Mouse (Mus musculus) MEL (cell line): Measurements from ENCODE around the gene Olfr654.

Source experiments
- CHD2 ChIP-seq: IDR thresholded peaks from 2 replicates; pipeline ENCODE4 v1.6.1; 2011; ENCODE audit warnings: low read length, improper control_type of control experiment
- CTCF ChIP-seq, 3 experiments: IDR thresholded peaks in 2 of 3; conservative IDR thresholded peaks in 1 of 3; 2 replicates each; pipeline ENCODE4 v1.5.1; 2011 to 2012; ENCODE audit warnings: low read length in 3 of 3, low read depth in 2 of 3, mild to moderate bottlenecking in 2 of 3, improper control_type of control experiment in 1 of 3, inconsistent platforms in 1 of 3, mixed read lengths in 1 of 3, moderate library complexity in 1 of 3; ENCODE audit not compliant: control insufficient read depth in 1 of 3, insufficient read depth in 1 of 3, poor library complexity in 1 of 3, severe bottlenecking in 1 of 3
- EP300 ChIP-seq, 2 experiments: IDR thresholded peaks; 2 replicates each; pipeline ENCODE4 v1.6.1; 2011; ENCODE audit warnings: improper control_type of control experiment in 2 of 2, low read length in 2 of 2, low read depth in 1 of 2, mild to moderate bottlenecking in 1 of 2
- ETS1 ChIP-seq: IDR thresholded peaks from 2 replicates; pipeline ENCODE4 v1.6.1; 2012; ENCODE audit warnings: low read depth, mild to moderate bottlenecking, inconsistent platforms, low read length, improper control_type of control experiment, moderate library complexity
- GATA1 ChIP-seq: IDR thresholded peaks from 2 replicates; pipeline ENCODE4 v1.6.1; 2011; ENCODE audit warnings: low read depth, low read length, improper control_type of control experiment
- HCFC1 ChIP-seq: IDR thresholded peaks from 2 replicates; pipeline ENCODE4 v1.6.1; 2012; ENCODE audit warnings: low read depth, mild to moderate bottlenecking, inconsistent platforms, low read length, improper control_type of control experiment, moderate library complexity
- MAFK ChIP-seq: IDR thresholded peaks from 2 replicates; pipeline ENCODE4 v1.6.1; 2011; ENCODE audit warnings: low read depth, mild to moderate bottlenecking, low read length, improper control_type of control experiment, borderline replicate concordance
- MEF2A ChIP-seq: IDR thresholded peaks from 2 replicates; pipeline ENCODE4 v1.6.1; 2014; ENCODE audit warnings: low read depth, mild to moderate bottlenecking, inconsistent platforms, low read length, improper control_type of control experiment; ENCODE audit not compliant: poor library complexity, insufficient replicate concordance, severe bottlenecking; ENCODE audit errors: extremely low read depth
- NRF1 ChIP-seq: IDR thresholded peaks from 2 replicates; pipeline ENCODE4 v1.6.1; 2014; ENCODE audit warnings: low read depth, mild to moderate bottlenecking, inconsistent platforms, low read length, improper control_type of control experiment, moderate library complexity; ENCODE audit not compliant: poor library complexity, insufficient read depth, severe bottlenecking
- POLR2A ChIP-seq, 2 experiments: IDR thresholded peaks; 2 replicates each; pipeline ENCODE4 v1.6.1; 2011 to 2012; ENCODE audit warnings: low read length in 2 of 2, mild to moderate bottlenecking in 2 of 2, control low read depth in 1 of 2, improper control_type of control experiment in 1 of 2, low read depth in 1 of 2, moderate library complexity in 1 of 2; ENCODE audit not compliant: control insufficient read depth in 1 of 2, insufficient read depth in 1 of 2, poor library complexity in 1 of 2
- TBP ChIP-seq: IDR thresholded peaks from 2 replicates; pipeline ENCODE4 v1.8.0; 2011; ENCODE audit warnings: low read depth, low read length, improper control_type of control experiment
- ZNF384 ChIP-seq: IDR thresholded peaks from 2 replicates; pipeline ENCODE4 v1.6.1; 2012; ENCODE audit warnings: low read depth, mild to moderate bottlenecking, inconsistent platforms, low read length, improper control_type of control experiment

DNA sequence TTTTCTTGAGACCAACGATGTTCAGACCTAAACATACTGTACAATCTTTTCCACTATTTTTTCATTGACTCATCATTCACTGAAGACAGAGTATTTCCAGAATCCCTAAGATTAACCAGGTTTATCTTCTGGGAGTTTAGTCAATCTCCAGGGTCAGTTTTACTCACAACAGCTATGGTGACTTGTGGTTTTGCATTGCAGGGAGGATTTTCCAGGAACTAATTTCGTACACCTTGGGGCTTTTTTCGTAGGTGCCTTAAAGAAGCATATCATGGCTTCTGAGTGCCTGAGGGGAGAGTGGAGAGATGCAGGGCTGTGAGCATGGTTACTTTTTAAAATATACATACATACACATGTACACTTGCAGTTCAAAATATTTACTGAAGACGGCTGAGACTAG lies at the start of gene Olfr654:
- TF ChIP-seq TBP (no peak), GATA1 (no peak), CTCF (IDR thresholded peaks at IDR 0.05 in 2 of 3, conservative IDR thresholded peaks at IDR 0.05 in 1 of 3; ENCODE audit: control insufficient read depth in 1 of 3, insufficient read depth in 1 of 3, low read depth in 2 of 3, low read length in 3 of 3, poor library complexity in 1 of 3, severe bottlenecking in 1 of 3) (no peak), MAFK (no peak), HCFC1 (no peak), CHD2 (no peak), NRF1 (no peak), POLR2A (IDR thresholded peaks at IDR 0.05; ENCODE audit: control insufficient read depth in 1 of 2, insufficient read depth in 1 of 2, low read depth in 1 of 2, low read length in 2 of 2, poor library complexity in 1 of 2) (no peak), MEF2A (no peak), ZNF384 (no peak), ETS1 (no peak), EP300 (IDR thresholded peaks at IDR 0.05; ENCODE audit: low read depth in 1 of 2, low read length in 2 of 2) (no peak)
